Mouse (Mus musculus): ENCODE measurements around the gene Tgif1. TPM values are rescaled to one million over a fixed set of nuclear protein-coding genes. Genes with fewer than 3 reads are reported as not detected.

Tgif1 gene
- polyA plus RNA-seq, 1 experiment from 2014 or later: 47.2 TPM

DNA sequence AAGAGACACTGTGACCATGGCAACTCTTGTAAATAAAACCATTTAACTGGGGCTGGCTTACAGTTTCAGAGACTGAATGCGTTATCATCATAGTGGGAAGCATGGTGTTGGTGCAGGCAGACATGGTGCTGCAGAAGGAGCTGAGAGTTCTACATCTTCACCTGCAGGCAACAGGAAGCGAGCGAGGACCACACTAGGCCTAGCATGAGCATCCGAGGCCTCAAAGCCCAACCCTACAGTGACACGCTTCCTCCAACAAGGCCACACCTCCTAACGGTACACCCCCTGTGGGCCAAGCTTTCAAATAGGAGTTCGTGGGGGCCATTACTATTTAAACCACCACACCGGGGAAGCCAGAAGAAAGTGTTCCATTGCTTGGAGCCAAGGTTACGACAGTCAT, 34.5 kb upstream of the Tgif1 start:
- Histone ChIP-seq H3K4me1 (ENCODE audit: control insufficient read depth, insufficient read depth, low read length) (0 out of 2 replicates have a peak, but pooled peaks cover 2% of the 10 kb centered on the region), H3K27ac (replicated peaks; ENCODE audit: low read depth, low read length) (no peak overlapping the region), H3K4me3 (ENCODE audit: low read depth, low read length) (no peak overlapping the region), H3K27me3 (replicated peaks; ENCODE audit: control insufficient read depth, insufficient read depth, low read length) (no peaks in the 10 kb centered on the region), H3K9me3 (ENCODE audit: control insufficient read depth, low read length) (no peaks in the 10 kb centered on the region), H3K9ac (ENCODE audit: low read depth, low read length) (no peak overlapping the region), H3K36me3 (ENCODE audit: control insufficient read depth, insufficient read depth, low read length) (no peaks in the 10 kb centered on the region), H3K4me2 (ENCODE audit: low read depth, low read length) (no peak overlapping the region)
- ATAC-seq (ENCODE audit: low read depth) (no peak), DNase-seq (ENCODE audit: low spot score) (no peak)
- WGBS: 95% methylated on average over 9 of the region's 9 CpGs

DNA sequence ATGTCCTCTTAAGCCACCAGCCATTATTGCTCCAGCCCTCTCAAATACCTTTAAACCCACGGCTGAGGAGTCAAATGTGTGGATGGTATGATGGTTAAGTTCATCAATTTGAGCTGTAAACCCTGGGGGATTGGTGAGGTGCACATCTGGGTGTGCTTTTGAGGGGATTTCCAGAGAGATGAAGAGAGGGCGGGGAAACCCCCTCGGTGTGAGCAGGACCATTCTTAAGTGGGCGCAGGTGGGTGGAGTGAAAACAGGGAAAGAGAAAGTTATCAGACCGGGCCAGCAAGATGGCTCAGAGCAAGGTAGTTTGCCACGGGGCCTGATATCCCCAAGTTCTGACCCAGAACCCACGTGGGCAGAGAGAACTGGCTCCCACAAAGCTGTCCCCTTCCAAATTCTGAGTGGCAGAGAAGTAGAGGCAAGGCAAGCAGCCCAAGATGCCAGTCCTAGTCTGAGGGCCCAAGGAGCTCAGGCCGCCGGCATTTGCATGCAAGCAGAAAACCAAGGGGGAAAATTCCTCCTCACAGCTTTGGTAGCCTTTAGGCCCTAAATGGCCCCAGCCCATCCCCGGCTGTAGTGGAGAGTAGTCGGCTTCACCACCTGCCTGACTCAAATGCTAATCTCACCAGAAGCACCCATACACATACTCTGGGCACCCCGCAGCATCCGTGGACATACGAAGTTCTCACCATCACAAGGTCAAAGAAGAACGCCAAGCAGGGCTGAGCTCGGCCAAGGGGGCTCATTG, 33.5 kb upstream of the Tgif1 start:
- WGBS: 71% methylated on average over 16 of the region's 16 CpGs
- no peak overlapping the region for H3K27ac ChIP-seq (replicated peaks; ENCODE audit: low read depth, low read length)
- H3K9me3 ChIP-seq (ENCODE audit: control insufficient read depth, low read length): no peaks in the 10 kb centered on the region
- no peaks in the 10 kb centered on the region for H3K36me3 ChIP-seq (ENCODE audit: control insufficient read depth, insufficient read depth, low read length)
- ATAC-seq (ENCODE audit: low read depth) (no peak), DNase-seq (ENCODE audit: low spot score) (no peak)
- no peak overlapping the region for H3K4me2 ChIP-seq (ENCODE audit: low read depth, low read length)
- H3K4me1 ChIP-seq (ENCODE audit: control insufficient read depth, insufficient read depth, low read length): no peaks in the 10 kb centered on the region
- H3K9ac ChIP-seq (ENCODE audit: low read depth, low read length): no peak overlapping the region
- H3K27me3 ChIP-seq (replicated peaks; ENCODE audit: control insufficient read depth, insufficient read depth, low read length): no peaks in the 10 kb centered on the region
- H3K4me3 ChIP-seq (ENCODE audit: low read depth, low read length): no peak overlapping the region

DNA sequence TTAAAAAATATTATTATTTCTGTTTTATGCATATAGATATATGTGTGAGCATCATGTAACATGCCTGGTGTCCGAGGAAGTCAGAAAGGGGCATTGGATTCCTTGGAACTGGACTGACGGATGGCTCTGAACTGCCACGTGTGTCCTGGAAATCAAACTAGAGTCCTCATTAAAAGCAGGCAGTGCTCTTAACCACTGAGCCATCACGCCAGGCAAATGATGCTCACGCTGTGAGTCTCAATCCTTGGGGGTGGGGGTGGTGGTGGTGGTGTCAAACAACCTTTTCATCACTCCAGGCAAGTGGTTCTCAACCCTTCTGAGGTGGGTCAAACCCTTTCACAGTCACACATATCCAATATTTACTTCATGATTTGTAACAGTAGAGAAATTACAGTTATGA, 32.5 kb upstream of the Tgif1 start:
- H3K27ac ChIP-seq (replicated peaks; ENCODE audit: low read depth, low read length): no peak overlapping the region
- 81% methylated on average over 5 of the region's 5 CpGs for WGBS
- ATAC-seq (ENCODE audit: low read depth) (no peak), DNase-seq (ENCODE audit: low spot score) (no peak)
- 0 out of 2 replicates have a peak, but pooled peaks cover 3% of the 10 kb centered on the region for H3K4me1 ChIP-seq (ENCODE audit: control insufficient read depth, insufficient read depth, low read length)
- H3K9ac ChIP-seq (ENCODE audit: low read depth, low read length): no peak overlapping the region
- H3K36me3 ChIP-seq (ENCODE audit: control insufficient read depth, insufficient read depth, low read length): no peaks in the 10 kb centered on the region
- H3K9me3 ChIP-seq (ENCODE audit: control insufficient read depth, low read length): no peaks in the 10 kb centered on the region
- no peak overlapping the region for H3K4me3 ChIP-seq (ENCODE audit: low read depth, low read length)
- no peaks in the 10 kb centered on the region for H3K27me3 ChIP-seq (replicated peaks; ENCODE audit: control insufficient read depth, insufficient read depth, low read length)
- no peak overlapping the region for H3K4me2 ChIP-seq (ENCODE audit: low read depth, low read length)

DNA sequence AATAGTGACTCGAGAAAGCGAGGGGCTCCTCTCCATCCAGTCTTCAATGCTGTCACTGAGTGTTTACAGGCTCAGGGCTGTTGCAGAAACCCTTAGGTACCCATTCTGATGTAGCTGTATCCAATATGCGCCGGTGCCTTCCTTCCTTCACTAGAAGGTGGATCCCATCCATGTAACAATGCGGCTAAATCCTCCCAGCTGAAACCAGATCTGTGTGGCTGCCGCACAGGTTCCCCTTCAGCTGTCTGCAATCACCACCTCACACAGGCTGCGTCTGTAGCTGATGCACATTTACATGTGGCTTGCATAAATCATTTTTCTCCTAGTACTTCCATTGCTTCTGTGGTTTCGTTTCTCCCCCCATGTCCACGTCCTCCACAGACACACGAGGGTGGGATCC, 28.6 kb upstream of the Tgif1 start:
- ATAC-seq (ENCODE audit: low read depth): 0 out of 2 replicates have a peak, but pooled peaks have one; percentile 53
- Histone ChIP-seq H3K9me3 (ENCODE audit: control insufficient read depth, low read length) (no peaks in the 10 kb centered on the region), H3K4me1 (ENCODE audit: control insufficient read depth, insufficient read depth, low read length) (0 out of 2 replicates have a peak, but pooled peaks cover 3% of the 10 kb centered on the region), H3K4me3 (ENCODE audit: low read depth, low read length) (no peak overlapping the region), H3K4me2 (ENCODE audit: low read depth, low read length) (no peak overlapping the region), H3K27me3 (replicated peaks; ENCODE audit: control insufficient read depth, insufficient read depth, low read length) (no peaks in the 10 kb centered on the region), H3K9ac (ENCODE audit: low read depth, low read length) (no peak overlapping the region), H3K27ac (replicated peaks; ENCODE audit: low read depth, low read length) (no peak overlapping the region), H3K36me3 (ENCODE audit: control insufficient read depth, insufficient read depth, low read length) (no peaks in the 10 kb centered on the region)
- WGBS: 52% methylated on average over 10 of the region's 10 CpGs
- peak; percentile 39 for DNase-seq (ENCODE audit: low spot score)

DNA sequence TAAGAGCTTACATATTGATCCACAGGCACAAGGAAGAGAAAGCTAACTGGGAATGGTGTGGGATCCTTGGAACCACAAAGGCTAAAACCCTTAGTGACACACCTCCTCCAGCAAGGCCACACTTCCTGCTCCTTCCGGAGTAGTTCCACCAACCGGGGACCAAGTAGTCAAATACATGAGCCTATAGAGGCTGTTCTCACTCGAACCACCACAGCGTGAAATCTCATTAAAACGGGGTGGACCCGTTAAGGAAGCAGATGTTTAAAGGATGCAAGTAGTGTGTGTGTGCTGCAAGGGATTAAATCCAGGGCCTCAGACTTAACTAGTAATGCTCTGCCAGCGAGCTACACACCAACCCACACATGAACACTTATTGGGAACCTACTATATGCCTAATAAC, 27.8 kb upstream of the Tgif1 start:
- Histone ChIP-seq H3K4me2 (ENCODE audit: low read depth, low read length) (no peak overlapping the region), H3K9me3 (ENCODE audit: control insufficient read depth, low read length) (no peaks in the 10 kb centered on the region), H3K27ac (replicated peaks; ENCODE audit: low read depth, low read length) (no peak overlapping the region), H3K4me1 (ENCODE audit: control insufficient read depth, insufficient read depth, low read length) (0 out of 2 replicates have a peak, but pooled peaks cover 3% of the 10 kb centered on the region), H3K27me3 (replicated peaks; ENCODE audit: control insufficient read depth, insufficient read depth, low read length) (no peaks in the 10 kb centered on the region), H3K9ac (ENCODE audit: low read depth, low read length) (no peak overlapping the region), H3K36me3 (ENCODE audit: control insufficient read depth, insufficient read depth, low read length) (no peaks in the 10 kb centered on the region), H3K4me3 (ENCODE audit: low read depth, low read length) (no peak overlapping the region)
- 39% methylated on average over 7 of the region's 7 CpGs for WGBS
- DNase-seq (ENCODE audit: low spot score) (peak; percentile 54), ATAC-seq (ENCODE audit: low read depth) (peak; percentile 33; the same call in 1 of the 2 replicates)

DNA sequence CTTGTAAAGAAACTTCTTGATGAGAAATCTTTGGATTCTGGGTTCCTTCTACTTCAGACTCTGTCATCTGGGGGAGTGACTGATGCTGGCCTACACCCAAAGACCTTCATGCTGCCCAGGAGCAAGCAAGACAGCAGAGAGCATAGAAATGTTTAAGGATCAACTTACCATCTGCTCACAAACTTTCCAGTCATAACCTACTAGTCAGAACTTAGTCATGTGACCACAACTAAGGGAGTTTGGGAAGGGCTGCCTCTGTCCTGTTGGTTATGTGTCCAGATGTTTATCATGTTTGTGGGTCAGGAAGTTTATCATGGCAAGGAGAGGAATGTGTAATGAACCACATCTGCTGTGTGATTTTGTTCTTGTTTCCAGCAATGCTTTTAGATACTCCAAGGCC, 24.9 kb upstream of the Tgif1 start:
- H3K27ac ChIP-seq (replicated peaks; ENCODE audit: low read depth, low read length): no peak overlapping the region
- H3K4me1 ChIP-seq (ENCODE audit: control insufficient read depth, insufficient read depth, low read length): peaks cover 10% of the 10 kb centered on the region; the same call in 1 of the 2 replicates
- H3K9me3 ChIP-seq (ENCODE audit: control insufficient read depth, low read length): no peaks in the 10 kb centered on the region
- no peaks in the 10 kb centered on the region for H3K36me3 ChIP-seq (ENCODE audit: control insufficient read depth, insufficient read depth, low read length)
- ATAC-seq (ENCODE audit: low read depth) (no peak), DNase-seq (ENCODE audit: low spot score) (no peak)
- no peak overlapping the region for H3K9ac ChIP-seq (ENCODE audit: low read depth, low read length)
- no peak overlapping the region for H3K4me3 ChIP-seq (ENCODE audit: low read depth, low read length)
- no peaks in the 10 kb centered on the region for H3K27me3 ChIP-seq (replicated peaks; ENCODE audit: control insufficient read depth, insufficient read depth, low read length)
- H3K4me2 ChIP-seq (ENCODE audit: low read depth, low read length): no peak overlapping the region

DNA sequence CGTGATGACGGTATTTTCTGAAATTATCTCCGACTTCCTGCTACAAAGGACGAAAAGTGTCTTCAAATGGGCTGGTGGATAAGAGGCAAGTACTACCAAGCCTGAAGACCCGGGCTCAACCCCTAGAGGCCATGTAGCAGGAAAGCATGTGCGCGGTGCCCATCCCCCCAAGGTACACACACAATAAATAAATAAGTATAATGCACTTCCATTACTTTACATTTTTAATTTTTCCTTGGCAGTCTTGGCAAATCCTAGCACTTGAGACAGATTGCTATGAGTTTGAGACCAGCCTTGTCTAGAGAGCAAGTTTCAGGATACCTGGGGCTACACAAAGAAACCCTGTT, 20.4 kb upstream of the Tgif1 start:
- Histone ChIP-seq H3K27ac (replicated peaks; ENCODE audit: low read depth, low read length) (0 out of 2 replicates have a peak overlapping the region, but pooled peaks have one; percentile 8), H3K4me3 (ENCODE audit: low read depth, low read length) (peak overlapping the region; percentile 32), H3K9ac (ENCODE audit: low read depth, low read length) (peak overlapping the region; percentile 54; the same call in 1 of the 2 replicates), H3K4me1 (ENCODE audit: control insufficient read depth, insufficient read depth, low read length) (peaks cover 9% of the 10 kb centered on the region; the same call in 1 of the 2 replicates), H3K9me3 (ENCODE audit: control insufficient read depth, low read length) (no peaks in the 10 kb centered on the region), H3K27me3 (replicated peaks; ENCODE audit: control insufficient read depth, insufficient read depth, low read length) (no peaks in the 10 kb centered on the region), H3K36me3 (ENCODE audit: control insufficient read depth, insufficient read depth, low read length) (no peaks in the 10 kb centered on the region), H3K4me2 (ENCODE audit: low read depth, low read length) (peak overlapping the region; percentile 63)
- DNase-seq (ENCODE audit: low spot score) (peak; percentile 26), ATAC-seq (ENCODE audit: low read depth) (no peak)
- WGBS: 38% methylated on average over 7 of the region's 7 CpGs

DNA sequence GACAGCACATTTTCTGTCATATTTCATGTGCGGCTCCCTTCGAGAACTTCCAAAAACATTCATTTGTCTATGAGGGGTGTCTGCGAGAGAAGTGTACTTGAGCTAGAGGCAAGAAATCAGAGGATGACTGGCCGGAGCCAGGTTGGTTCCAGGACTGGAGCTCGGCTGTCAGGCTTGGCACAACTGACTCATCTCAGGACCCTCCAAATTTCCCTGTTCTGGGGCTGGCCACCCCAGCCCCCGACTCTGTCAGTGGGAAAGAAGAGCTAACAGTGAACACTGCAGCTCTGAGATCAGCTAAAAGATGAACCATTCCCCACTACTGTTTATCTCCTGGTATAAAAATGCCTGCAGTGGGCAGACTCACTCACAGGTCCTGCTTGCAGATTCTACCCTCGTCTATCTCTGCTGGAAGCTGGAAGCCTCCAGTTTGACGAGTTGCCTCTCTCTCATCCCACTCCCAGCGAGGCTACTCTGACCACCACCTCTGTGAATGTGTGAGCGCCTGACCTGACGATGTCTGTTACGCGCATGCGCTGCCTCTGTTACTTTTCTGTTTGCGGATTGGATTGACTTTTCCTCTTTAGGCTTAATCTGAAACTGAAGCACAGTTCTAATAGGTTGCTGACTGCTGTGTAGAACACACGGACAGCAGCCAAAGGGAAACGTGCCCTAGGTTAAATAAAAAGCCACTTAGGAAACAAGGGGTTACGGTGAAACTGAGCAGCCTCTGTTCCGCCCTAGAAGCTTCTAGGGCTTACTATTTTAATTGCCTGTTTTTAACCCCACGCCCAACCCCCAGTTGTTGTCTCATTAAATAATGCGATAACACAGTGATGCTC, 19.8 kb upstream of the Tgif1 start:
- H3K27ac ChIP-seq (replicated peaks; ENCODE audit: low read depth, low read length): peak overlapping the region; percentile 8; the same call in 1 of the 2 replicates
- H3K27me3 ChIP-seq (replicated peaks; ENCODE audit: control insufficient read depth, insufficient read depth, low read length): no peaks in the 10 kb centered on the region
- ATAC-seq (ENCODE audit: low read depth): peak; percentile 55; the same call in 1 of the 2 replicates
- peak overlapping the region; percentile 54 for H3K9ac ChIP-seq (ENCODE audit: low read depth, low read length)
- WGBS: 17% methylated on average over 21 of the region's 21 CpGs
- H3K4me3 ChIP-seq (ENCODE audit: low read depth, low read length): peak overlapping the region; percentile 32
- DNase-seq (ENCODE audit: low spot score): peak; percentile 74
- no peaks in the 10 kb centered on the region for H3K9me3 ChIP-seq (ENCODE audit: control insufficient read depth, low read length)
- H3K4me2 ChIP-seq (ENCODE audit: low read depth, low read length): peak overlapping the region; percentile 63
- H3K4me1 ChIP-seq (ENCODE audit: control insufficient read depth, insufficient read depth, low read length): peaks cover 9% of the 10 kb centered on the region; the same call in 1 of the 2 replicates
- no peaks in the 10 kb centered on the region for H3K36me3 ChIP-seq (ENCODE audit: control insufficient read depth, insufficient read depth, low read length)
